Mouse (Mus musculus) heart, postnatal 4 days (tissue): ENCODE results near the gene Lrmda. TPM values are rescaled to one million over a fixed set of nuclear protein-coding genes. Genes with fewer than 3 reads are reported as not detected.

Source experiments
- DNase-seq: peaks from one replicate; pipeline ENCODE4 v3.0.0; 2021
- total RNA-seq, 2 experiments: library from RNA; stranded (reverse); gene quantifications; 2 replicates each; pipeline ENCODE4 v1.2.3; 2021

Gene Lrmda
- total RNA-seq, 2 experiments from 2014 or later: 0.68 to 1.5 TPM

- no peak for DNase-seq
Measured at GRCm38 (mm10) chr14:22255458-22255857, 235.9 kb downstream of the Lrmda start.

DNA sequence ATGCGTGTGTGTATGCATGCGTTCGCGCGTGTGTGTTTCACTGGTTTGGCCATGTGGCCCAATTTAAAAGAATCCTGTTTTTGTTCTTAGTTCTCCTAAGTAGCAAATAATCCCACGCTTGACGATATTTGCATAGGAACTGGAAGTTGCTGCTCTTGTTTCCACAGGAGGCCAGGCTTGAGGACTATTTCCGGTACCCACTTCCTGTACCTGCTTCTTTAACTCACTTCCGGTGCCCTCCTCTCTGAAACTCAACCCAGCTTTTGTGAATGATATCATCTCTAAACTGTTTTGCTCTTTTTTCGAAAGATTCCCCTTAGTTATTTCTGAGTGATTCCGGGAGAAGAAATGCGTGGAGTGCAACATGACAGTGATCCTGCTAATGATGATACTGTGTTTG, 236.8 kb downstream of the Lrmda start:
- no peak for DNase-seq

GRCm38 (mm10) chr14:22259376-22260032, 240.0 kb downstream of the Lrmda start:
- DNase-seq: peak; percentile 5

GRCm38 (mm10) chr14:22260033-22260419, 240.5 kb downstream of the Lrmda start:
- DNase-seq: no peak

- no peak for DNase-seq
Measured at GRCm38 (mm10) chr14:22265229-22265905, 245.9 kb downstream of the Lrmda start.

DNA sequence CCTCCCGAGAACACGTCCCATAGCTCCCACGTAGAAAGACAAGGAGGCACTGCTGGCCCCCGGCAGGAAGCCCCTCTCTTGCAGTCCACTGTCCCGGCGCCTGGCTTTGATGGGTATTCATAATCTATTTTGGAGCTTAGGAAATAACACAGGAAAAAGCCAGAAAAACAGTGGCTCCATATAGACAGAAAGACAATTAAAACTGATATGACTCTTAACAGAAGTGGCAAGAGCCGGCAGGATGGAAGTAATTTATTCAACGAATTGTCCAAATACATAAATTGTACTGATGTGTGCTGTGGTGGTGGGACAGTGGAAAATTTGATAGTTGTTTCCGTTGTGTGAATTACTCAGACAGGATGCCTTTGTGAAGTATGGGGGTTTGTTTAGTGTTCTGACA, 250.3 kb downstream of the Lrmda start:
- no peak for DNase-seq

GRCm38 (mm10) chr14:22278053-22278452, 258.5 kb downstream of the Lrmda start:
- no peak for DNase-seq

DNA sequence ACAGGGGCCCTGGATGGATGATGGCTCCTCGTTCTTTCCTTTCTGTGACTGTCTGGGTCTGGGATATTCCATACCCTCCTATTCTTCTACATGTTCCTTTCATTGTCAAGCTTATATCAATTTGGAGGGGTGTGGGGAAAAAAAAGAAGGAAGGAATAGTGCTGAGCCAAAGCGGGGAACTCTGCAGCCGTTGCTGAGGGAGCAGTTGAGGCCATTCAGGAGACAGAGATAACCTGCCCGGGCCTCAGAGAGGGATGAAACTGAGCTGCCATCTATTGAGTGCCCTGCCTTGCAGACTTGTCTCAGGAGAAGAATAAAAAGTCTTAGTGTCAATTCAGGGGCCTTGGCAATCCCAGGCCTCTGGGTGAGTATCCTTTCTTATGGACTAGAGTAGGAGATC, 260.1 kb downstream of the Lrmda start:
- DNase-seq: no peak

- no peak for DNase-seq
Measured at GRCm38 (mm10) chr14:22281630-22282029, 262.1 kb downstream of the Lrmda start.

DNA sequence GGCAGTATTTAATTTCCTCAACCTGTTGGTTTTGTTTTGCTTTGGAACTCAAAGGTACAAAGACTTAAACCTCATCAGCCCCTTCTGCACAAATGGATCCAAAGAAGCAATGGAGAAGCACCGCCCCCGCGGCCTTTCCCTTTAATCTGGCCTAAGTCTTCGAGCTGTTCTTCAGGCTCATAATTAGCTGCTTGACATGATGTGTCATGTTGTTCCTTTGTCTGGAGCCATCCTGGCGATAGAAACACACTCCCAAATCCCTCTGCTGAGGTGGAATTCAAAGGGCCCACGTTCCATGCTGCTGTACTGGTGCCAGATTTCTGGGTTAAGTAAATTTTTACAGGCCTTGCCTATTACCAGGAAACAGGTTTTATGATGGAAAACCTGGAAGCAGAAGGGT, 263.3 kb downstream of the Lrmda start:
- no peak for DNase-seq

- peak; percentile 10 for DNase-seq
Measured at GRCm38 (mm10) chr14:22283722-22284121, 264.2 kb downstream of the Lrmda start.

DNA sequence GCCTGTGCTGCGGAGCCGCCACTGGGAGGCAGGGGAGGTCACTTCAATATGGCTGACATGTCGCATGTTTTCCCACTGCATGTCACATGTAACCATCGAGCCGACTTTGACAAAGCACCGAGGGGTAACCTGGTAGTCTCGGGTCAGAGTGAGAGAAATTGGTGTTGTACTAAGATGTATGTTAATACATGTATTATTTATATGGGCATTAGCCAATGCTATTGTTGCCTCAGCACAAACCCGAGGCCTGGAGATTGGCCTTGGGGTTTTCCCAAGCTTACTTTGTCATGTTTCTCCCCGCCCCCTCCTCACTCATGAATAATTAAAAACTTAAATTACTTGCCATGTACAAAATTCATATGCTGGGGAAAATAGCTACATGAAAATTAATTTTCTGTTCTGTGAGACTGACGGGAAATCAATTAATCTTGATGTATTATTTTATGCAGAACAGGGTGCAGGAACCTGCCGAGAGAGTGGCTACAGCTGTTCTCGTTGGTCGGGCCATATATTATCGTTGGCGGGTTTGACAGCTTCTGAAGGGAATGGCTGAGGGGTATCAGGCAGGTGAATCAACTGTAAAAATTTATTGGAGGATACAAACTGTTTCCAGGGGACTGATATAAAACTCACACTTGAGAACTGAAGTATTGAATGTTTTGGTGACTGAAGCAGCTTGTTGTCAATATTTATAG, 265.5 kb downstream of the Lrmda start:
- DNase-seq: no peak

DNA sequence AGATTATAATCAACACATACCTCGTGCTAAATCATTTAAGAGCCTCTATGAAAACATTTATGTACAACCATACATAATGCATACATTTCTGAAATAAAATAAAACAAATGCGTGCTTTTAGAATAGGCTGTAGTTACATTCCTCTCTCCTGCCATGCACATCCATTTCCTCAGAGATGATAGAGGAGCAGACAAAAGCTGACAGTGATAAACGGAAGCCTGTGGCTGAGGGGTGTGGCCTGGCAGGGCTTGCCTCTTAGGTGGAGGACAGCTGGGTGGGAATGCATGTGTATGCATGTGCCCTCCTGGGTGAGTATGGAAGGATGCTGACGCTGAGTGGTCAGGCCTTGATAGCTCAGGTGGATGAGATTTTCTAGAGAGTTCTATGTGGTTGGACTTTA, 266.3 kb downstream of the Lrmda start:
- no peak for DNase-seq

DNA sequence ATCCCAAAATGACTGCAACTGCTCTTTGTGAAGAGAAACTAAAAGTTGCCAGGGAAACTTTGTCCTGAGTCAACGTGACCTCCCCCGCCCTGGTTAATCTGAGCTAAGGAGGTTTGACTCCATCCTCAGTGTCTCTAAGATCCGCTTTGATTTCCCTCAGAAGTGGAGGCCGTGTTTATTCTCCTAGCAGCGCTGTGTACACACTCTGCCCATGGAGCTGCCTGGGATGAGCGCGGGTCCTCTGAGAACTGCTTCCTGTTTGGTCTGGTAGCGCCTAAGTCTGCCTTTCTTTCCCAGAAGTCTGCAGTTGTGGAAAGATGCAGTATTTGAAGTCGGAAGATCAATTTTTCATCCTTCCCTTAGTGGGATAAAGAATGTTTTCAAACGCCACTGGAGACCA, 268.7 kb downstream of the Lrmda start:
- DNase-seq: no peak

- DNase-seq: no peak
Measured at GRCm38 (mm10) chr14:22289380-22289922, 269.9 kb downstream of the Lrmda start.

- DNase-seq: no peak
Measured at GRCm38 (mm10) chr14:22294371-22294770, 274.9 kb downstream of the Lrmda start.

GRCm38 (mm10) chr14:22296655-22297239, 277.2 kb downstream of the Lrmda start:
- no peak for DNase-seq

- DNase-seq: no peak
Measured at GRCm38 (mm10) chr14:22306759-22307158, 287.2 kb downstream of the Lrmda start.

- no peak for DNase-seq
Measured at GRCm38 (mm10) chr14:22308059-22308458, 288.5 kb downstream of the Lrmda start.

DNA sequence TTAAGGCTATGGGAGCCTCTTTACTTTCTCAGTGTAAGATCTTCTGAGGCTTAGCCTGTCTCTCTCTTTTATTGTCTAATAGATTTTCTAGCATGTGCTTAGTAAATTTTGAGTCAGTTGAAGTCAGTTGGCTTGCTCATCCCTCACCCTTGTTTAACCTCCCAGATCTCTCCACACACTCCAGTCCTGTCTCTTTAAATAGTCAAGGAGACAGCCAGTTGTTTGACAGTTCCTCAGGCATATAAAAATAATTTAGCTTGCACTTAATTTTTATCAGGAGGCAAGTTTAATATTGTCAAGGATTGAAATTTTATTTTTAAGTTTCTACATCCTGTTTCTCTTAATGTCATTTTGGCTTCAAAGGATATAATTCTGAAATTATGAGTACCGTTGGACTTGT, 303.5 kb downstream of the Lrmda start:
- no peak for DNase-seq

DNA sequence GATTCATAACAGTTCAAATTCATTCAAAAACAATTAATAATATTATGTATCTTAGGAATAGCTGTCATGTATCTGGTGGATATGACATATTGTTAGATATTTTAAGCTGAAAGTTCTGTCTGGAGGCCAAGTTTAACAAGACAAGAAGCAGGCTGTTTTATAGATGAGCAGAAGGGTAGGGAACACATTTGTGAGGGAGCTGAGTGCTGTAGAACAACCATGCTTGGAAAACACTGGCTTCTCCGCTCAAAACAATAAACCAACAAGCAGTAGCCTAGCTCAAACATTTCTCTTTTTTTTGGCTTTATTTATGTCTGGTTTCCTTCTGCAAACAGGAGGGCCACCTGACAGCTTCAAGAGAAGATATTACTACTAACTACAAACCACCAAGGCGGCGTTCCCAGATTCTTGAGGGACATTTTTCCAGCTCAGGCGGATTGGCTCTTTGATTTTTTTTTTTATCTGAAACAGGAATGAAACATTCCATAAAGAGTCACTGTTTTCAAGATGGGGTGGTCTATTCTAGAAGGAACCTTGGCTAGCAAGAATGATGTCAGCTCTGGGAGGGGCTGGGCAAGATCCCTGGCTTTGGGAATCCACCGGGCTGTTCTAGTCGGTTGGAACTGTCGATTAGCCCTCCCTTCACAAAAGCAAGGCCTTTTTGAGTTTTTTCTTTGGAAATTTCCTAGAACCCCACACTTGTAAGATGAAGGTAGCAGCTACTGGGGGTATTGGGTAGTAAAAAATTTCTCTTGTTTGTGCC, 304.2 kb downstream of the Lrmda start:
- DNase-seq: peak; percentile 29
